Mouse (Mus musculus) embryo, embryonic 11.5 days (tissue): Measurements from ENCODE around the gene Slc44a3.
A peak's percentile ranks its signal among the peaks of the same experiment; 100 is the strongest.

ENCODE experiments used
- DNase-seq: peaks from one replicate; pipeline ENCODE4 v3.0.0-alpha.2; 2012; ENCODE audit warnings: low read depth, low spot score

Slc44a3 gene

DNA sequence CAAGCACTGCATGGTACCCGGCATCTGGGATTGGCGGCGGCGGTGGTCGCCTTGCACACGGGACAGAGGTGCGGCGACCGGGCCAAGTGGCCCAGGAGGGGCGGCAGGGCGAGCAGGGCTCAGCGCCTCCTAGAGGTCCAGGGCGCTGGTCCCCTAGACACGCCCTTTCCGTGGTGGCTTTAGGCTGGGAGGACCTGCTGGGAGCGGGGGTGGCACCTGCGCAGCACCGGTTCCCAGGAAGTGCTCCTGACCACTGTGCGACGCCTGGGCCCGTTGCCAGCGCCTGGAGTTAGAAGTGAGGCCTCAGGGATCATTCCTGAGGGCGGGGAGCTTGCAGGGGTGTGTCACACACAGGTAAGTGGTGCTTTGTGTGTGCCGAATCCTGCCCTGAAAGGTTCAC, at the start of gene Slc44a3:
Gene Slc44a3 (minus strand): TSS at position 229 of the 400 bp plus-strand sequence.
- DNase-seq = no peak

DNA sequence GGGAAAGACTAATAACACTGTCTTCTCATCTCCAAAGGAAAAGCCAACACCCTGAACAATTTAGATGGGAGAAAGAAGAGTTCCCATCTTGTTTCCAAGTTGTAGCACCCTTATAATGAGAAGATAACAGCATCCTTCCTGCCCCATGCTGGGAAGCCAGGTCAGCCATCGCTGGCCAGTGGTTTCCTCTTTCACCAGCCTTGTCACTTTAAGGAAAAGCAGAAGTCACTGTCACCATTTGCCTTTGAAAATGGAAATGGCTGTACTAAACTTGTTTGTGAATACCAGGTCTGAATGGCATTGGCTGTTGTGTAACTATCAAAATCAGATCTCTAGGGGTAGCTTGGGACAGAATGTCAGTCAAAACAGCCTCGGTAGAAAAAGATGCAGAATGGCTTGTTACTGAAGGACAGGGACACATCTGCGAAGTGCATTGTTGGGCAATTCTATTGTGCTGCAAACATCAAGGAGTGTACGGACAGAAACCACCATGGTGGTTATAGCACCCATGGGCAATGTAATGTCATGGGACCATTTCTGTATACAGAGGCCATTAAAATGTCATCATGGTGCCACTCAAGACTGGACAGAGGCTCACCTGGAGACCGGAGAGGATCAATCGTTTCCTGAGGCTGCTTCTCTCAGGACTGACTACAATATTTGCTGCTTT, 47.8 kb upstream of the Slc44a3 start:
- DNase-seq = no peak

DNA sequence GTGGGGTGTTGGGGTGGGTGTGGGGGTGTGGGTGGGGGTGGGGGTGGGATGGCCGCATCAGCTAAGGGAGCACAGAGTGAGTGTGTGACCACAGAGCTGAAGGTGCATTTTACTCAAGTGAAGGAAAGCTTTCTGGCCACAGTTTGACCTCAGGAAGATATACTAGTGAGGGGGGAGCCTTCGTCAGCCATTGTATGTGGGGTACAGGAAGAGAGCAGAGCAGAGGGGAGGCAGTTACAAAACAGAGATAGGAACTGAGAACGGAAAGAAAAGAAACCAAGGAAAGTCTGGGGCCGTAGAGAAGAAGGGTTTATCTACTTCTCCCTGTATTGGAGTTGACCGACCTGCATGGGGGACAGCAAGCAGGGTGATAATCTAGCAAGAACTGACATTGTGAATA, 47.2 kb upstream of the Slc44a3 start:
- no peak for DNase-seq

DNA sequence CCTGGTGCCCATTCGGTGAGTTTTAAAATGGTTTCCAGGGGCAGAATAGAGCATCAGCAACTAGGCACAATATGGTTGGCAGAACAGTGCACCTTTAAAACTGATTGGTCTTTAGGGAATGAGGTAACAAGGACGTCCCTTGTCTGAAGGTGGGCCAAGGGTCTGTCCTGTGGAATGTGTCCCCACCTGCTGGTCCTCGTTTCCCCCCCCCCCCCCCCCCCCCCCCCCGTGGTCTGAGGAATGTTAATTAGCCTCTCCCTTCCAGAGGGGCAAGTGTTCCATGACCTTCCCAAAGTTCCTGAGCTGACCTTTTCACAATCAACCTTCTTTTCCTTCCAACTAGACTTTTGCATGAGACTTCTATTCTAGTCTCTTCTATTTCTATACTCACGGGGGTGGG, 46.5 kb upstream of the Slc44a3 start:
- no peak for DNase-seq

DNA sequence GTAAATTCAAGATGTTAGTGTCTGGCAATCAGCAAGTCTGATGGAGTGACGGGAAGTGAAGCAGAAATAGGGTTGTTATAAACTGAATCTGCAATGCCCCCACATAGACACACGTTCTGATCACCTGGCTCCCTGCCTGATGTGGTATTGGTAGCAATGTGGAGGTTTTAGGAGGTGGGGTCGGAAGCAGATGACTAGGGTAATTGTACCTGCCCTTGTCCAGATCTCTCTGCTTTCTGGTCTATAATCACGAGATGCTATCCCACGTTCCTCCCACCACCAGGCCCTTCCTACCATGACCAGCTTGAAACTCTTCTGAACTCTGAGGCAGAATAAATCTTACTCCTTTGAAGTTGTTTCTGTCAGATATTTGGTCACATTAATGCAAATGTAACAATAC, 45.4 kb upstream of the Slc44a3 start:
- DNase-seq = no peak

DNA sequence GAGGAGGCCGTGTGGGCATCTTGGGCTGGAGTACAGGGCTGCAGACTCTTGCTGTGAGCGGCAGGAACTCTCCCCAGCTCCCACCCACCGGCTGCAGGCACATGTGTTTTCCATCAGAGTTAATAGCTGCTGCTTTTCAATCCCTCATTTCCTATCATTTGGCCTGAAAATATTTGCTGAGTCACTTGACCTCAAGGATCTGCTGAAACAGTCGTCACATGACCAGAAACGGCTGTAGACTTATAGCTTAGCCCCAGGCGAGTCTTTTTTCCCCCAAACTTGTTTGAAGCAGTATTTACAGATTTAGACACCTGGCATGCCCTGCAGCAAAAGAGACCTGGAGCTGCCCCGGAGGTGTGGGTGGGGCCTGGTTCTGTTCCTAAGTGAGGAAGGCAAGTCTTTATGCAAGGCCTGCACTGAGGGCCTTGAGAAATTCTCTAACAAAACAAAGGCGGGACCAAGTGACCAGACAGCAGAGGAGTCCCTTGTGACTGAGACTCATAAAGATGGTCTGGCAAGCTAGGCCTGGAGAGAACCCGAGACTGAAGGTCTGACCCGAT, 44.9 kb upstream of the Slc44a3 start:
- peak; percentile 72 for DNase-seq

DNA sequence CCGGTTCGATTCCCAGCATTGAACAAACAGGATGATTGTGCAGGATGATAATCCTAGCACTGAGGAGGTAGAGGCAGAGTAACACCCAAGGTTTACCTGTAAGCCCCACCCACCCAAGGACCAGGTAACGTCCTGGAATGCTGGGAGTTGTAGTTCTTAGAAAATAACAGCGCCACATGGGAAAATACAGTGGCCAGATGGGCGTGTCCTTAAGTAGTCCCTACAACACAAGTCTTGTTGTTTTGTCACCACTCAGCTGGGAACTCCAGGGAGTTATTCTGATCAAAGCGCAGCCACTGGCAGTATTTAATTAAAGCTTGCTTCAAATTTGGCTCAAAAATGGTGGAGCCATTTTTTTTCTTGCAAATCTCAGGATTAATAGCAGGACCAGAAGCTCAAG, 44.2 kb upstream of the Slc44a3 start:
- DNase-seq = no peak

DNA sequence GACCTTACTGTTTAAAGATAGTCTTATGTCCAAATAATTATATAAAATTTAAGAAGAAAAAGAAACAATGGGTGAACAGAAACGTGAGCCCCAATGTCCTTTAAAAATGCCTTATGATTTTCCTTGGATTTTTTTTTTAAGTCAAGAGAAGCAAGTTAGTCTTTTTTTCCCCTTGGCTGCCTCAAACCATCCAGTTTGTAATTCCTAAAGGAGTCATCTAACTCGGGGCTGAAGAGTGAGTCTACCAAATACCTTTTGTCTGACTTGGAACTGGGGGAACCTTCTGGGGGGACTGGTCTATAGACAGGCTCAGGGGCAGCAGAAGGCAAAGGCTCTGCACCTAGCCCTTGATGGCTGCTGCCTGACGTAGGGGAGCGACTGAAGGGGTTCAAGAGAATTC, 42.2 kb upstream of the Slc44a3 start:
- DNase-seq = no peak

DNA sequence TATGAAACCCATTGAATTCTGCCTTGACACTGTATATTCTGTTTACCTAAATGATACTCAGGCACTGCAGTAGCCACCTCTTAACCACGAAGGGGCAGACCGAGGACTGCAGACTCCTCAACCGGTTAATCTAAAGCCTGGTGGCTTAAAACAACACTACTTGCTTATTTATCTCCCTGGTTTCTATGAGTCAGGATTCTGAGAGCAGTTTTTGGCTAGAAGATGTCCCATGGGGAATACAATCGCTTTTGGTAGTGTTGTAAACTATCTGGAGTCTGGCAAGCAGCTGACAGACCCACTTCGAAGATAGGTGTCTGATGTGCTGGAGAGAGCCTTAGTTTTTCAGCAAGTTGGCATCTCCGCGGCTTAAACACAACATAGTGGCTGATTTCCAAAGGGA, 41.7 kb upstream of the Slc44a3 start:
- no peak for DNase-seq

DNA sequence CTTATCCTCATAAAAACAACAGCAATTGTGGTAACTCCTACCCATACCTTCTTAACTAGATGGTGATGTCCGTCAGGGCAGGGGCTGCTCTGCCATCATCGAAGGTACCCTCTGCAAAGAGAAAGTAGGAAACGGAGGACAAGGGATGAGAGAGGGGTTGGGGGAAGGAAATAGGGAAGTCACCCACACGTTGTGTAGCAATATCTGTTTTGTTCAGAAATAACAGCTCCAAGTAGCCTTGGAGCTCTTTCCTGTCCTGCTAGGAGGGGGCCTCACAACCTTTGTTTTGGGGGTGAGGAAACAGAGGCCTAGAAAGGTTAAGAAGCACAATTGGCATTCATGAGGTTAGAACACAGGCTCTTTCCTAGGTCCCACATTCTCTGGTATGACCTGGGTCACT, 39.3 kb upstream of the Slc44a3 start:
- DNase-seq = no peak

DNA sequence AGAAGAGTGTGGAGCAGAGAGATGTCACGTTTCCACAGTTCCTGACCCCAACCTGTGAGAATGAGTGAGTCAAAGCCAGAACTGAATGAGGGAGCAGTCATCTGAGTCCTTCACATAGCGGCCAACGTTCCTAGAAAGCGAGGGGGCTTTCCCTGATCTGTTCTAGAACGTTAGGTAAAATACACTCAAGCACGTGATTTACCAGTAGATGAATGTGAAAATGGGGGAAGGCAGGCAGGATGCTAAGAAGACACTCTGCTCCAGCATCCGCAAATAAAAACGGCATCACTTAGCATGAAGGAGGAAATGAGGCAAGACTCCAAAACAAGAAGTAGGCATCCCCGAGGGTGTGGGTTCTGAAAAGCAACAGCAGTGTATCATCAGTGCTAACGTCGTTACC, 38.4 kb upstream of the Slc44a3 start:
- DNase-seq = no peak

DNA sequence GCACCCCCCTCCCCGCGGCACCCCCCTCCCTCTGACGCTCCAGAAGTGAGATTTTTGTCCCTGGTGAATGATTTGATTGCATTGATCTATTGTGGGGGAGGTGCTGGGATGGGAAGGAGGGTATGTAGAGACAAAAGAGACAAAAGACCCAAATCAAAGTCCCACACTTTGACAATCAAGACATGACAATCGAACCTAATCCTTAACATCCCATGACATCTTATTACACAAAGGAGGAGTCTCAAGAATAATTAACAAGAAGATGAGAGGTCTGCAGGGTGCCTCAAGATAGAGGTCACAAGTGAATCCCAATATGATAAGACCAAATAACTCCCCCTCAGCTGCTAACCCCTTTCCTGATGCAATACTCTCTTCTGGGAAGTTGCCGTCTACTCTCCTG, 37.6 kb upstream of the Slc44a3 start:
- no peak for DNase-seq

DNA sequence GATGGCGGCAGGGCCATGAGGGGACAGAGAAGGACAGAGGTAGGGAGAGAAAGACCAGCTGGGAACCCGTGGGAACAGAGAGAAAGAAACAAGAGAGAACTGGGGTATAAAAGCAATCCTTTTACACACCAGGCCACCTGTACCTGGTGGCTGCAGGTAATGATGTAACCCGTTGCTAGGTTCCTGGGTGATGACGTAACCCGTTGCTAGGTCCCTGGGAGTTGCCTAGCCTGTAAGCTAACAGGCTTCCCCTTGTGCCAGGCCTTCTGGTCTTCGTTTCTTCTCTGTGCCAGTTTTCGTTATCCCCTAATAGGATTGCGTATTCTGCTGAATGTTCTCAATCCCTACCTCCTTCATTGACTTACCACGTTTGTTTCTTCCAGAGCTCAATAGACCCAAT, 36.8 kb upstream of the Slc44a3 start:
- no peak for DNase-seq

DNA sequence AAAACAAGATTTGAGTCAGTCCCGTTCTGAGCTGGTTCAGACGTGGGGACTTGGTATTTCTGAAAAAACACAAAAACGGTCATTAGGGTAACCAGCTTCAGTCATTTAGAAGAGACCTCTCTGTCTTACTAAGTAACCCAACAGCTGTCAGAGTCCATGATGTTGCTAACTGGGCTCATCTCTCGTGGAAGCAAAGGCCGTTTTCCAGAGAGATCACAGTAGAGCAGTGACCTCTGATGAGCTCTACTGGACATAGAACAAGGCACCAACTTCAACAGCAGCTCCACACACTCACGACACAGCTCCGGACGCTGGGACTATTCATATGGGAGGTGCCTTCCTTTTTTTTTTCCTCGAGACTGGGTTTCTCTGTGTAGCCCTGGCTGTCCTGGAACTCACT, 35.7 kb upstream of the Slc44a3 start:
- DNase-seq = no peak

DNA sequence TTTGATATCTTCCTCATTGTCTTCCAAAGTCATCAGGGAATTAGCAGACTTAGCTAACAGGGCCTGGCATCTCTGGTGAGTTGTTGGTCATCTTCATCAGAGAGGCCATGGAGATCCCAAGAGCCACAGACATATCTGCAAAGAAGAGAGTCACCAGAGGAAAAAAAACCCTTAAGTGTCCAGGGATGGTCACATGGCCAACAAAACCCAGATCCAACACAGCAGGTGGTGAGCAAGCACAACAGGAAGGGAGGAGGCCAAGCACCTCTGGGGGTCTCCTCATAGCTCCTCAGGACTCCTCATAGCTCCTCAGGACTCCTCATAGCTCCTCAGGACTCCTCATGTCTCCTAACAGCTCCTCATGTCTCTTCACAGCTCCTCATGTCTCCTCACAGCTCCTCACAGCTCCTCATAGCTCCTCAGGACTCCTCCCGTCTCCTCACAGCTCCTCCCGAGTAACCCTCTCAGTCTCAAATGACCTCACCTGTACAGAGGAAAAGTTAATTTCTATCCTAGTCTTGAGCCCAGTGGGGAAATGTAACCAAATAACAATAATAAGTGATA, 35.2 kb upstream of the Slc44a3 start:
- DNase-seq = no peak

DNA sequence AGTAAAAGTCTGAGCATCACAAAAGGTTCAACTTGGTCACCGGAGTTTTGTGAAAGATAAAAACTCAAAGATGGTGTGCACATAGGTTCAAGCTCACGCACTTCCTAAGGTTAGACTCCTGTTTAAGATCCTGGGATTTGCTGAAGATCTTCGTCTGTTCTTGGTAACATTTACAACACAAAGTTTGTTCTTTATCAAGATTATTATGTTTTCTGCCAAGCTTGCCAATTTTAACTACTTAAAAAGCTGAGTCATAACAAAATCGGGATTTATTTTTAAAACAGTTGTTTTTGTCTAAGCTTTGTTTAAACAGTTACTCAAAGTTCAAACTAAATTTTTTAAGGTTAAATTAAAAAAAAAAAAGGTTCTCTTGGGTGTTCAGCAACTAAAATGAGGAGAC, 34.7 kb upstream of the Slc44a3 start:
- DNase-seq = no peak

DNA sequence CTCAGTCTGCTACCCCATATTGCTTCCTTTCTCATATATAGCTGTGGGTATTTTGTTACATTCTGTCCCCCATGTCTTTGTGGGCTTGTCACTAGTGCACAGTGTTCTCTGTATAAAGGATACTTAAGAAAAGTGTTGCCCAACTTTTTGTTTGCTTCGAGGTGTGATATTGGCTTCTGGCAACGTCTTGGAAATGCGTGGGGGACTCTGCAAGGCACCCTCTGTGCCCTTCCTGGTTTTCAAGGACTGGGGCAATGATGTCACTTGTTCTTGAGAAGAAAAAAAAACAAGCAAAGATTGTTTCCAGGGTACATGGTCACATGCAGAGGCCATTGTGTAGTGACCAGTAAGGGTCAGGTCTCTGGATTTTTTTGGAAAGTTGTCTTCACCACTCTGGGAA, 29.6 kb upstream of the Slc44a3 start:
- DNase-seq = no peak

DNA sequence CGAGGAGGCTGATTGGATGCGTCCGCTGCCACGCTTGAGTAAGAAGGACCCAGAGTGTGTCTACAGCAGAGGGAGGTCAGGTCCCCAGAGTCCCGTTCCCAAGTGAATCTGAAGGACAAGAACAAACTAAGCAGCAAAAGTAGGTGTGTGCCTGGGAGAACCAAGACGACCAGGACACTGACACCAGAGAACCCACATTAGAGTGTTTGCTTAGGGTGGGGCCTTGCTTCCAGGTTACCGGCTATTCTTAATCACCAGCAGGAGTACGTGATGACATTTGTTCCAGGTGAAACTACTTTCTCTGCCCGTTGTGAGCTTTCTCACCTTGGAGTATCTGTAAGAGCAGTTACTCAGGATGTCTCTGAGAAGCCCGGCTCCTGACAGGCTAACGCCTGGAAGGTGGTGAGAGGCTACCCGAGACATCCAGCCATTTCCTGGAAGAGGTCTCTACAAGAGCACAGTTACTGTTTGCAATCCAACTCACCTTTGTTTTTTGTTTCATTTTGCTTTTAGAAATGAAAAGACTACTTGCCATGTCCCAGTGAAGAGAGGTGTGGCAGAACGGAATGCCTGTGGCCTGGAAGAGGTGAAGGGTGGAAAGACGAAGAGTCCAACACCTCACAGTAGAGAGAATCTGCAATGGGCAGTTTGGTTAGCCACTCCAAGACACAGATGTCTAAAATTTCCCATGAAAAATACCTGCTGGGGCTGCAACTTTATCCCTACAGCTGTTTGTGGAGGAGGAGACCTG, 28.1 kb upstream of the Slc44a3 start:
- no peak for DNase-seq

DNA sequence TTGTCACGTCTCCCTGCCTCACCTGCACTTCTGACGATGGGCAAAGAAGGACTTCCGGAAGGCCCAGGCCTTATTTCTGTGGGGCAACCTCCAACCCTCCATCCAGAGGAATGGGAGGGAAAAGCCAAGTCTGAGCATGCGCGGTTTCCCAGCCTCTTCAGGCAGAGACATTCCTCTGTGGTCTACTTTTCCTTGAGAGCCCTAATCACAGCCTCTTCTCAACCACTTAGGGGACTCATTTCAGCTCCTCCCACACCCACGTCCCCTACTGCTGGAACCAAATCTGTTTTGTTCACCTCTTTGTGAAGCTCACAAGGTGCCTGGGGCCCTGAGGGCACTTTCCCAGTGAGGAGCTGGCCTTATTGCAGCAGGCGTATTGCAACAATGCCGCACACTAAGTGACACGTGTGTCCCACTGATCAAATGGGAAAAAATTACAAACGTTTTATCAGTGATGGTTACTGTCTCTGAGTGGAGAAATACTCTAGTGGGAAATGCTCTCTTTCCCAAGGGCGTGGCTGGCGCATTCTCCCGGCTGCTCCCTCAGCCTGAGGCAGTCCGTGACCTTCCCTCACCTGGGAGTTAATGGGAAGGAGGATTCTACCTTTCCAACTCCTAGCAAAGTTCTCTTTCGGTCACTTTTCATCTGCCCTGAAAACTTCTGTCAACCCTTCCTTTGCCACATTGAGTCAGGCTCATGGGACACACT, 27.4 kb upstream of the Slc44a3 start:
- DNase-seq = no peak

DNA sequence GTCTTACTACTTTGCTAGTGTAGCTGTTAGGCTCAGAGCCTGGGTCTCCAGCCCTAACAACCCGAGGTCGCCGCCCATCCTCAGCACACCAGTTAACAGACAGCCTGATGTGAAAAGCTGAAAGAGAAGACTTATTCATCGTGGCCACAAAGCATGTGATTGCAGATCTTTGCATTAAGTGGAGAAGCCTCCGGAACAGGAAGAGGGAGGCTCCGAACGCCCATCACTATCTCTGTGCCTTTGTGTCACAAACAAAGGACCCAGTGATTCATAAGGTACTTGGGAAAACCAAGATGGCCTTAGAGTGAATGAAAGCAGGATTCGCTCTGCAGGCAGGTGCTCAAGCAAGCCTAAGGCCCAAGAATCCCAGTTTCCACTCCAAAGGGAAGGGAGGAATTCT, 26.7 kb upstream of the Slc44a3 start:
- DNase-seq = no peak

DNA sequence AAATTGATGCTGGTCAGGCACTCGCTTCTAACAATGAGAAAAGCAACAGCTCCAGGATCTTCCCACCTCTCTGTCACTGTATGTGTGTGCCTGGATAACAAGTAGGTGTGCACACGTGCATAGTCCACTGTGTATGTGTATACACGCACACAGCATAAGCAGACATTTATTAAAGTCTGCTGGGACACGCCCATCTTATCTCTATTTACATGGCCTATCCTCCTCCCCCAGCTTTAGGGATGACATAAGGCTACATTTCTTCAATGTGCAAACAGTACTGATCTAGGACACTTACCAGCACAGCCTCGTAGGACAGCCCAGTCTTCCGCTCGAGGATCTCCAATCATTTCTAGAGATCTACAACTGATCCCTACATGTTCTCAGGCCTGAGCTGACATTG, 24.1 kb upstream of the Slc44a3 start:
- DNase-seq = no peak

DNA sequence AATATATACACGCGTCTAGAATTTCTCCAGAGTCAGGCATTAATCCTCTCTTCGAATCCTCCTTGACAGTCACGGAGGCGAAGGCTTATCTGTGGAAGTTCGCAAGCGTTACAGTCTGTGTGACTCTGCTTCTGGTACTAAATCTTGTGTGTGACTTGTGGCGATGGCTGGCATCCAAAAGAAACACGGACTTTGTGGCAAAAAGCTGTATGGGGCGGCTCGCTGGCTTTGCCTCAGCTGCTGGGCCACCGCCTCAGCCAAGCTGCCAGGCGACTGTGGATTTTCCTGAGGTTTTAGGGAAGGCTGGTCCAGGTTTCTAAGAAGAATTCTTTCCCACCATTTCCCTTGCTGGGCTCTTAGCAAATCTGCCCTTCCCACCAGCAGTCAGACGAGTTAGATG, 21.1 kb upstream of the Slc44a3 start:
- no peak for DNase-seq
